Mouse (Mus musculus) lung, embryonic 14.5 days (tissue): ENCODE results near the gene Gucy1a1. TPM values are rescaled to one million over a fixed set of nuclear protein-coding genes. Genes with fewer than 3 reads are reported as not detected.

ENCODE experiments used
- ATAC-seq: fragments of 200-750 bp; cut with Nextera tagmentation; 2 replicates; pipeline ENCODE4 v1.8.0; 2017; ENCODE audit warnings: mild to moderate bottlenecking, moderate TSS enrichment, moderate library complexity; ENCODE audit not compliant: insufficient read depth
- DNase-seq: peaks from one replicate; pipeline ENCODE4 v3.0.0-alpha.2; 2015
- H3K27ac ChIP-seq: fragments of 300-500 bp; sonication (generic); 2 replicates; pipeline ENCODE4 v1.5.1; 2014; ENCODE audit warnings: low read depth, mild to moderate bottlenecking, moderate library complexity
- H3K27me3 ChIP-seq: fragments of 300-500 bp; sonication (generic); 2 replicates; pipeline ENCODE4 v1.6.1; 2014; ENCODE audit warnings: low read length, control low read depth; ENCODE audit not compliant: insufficient read depth
- H3K36me3 ChIP-seq: fragments of 300-500 bp; sonication (generic); 2 replicates; pipeline ENCODE4 v1.6.1; 2014; ENCODE audit warnings: control low read depth; ENCODE audit not compliant: insufficient read depth
- H3K4me1 ChIP-seq: fragments of 300-500 bp; sonication (generic); 2 replicates; pipeline ENCODE4 v1.6.1; 2014; ENCODE audit warnings: antibody characterized with exemption, control low read depth; ENCODE audit not compliant: insufficient read depth
- H3K4me2 ChIP-seq: fragments of 300-500 bp; sonication (generic); 2 replicates; pipeline ENCODE4 v1.6.1; 2014; ENCODE audit warnings: mild to moderate bottlenecking
- H3K4me3 ChIP-seq: fragments of 300-500 bp; sonication (generic); 2 replicates; pipeline ENCODE4 v1.5.1; 2014; ENCODE audit warnings: low read depth, low read length
- H3K9ac ChIP-seq: fragments of 300-500 bp; sonication (generic); 2 replicates; pipeline ENCODE4 v1.6.1; 2014
- H3K9me3 ChIP-seq: fragments of 300-500 bp; sonication (generic); 2 replicates; pipeline ENCODE4 v1.6.1; 2016; ENCODE audit warnings: low read depth, low read length, control low read depth
- CTCF ChIP-seq: IDR thresholded peaks from 2 replicates; pipeline ENCODE4 v1.5.1; 2016; ENCODE audit warnings: antibody characterized with exemption, low read depth
- WGBS: fragments of 180-500 bp; shearing (Covaris S2); extraction: QIAGEN DNeasy Blood & Tissue Kit; methylation state at CpG from one replicate; pipeline ENCODE4 v1.1.7; 2014; 5-methylcytosine and 5-hydroxymethylcytosine counted together
- polyA plus RNA-seq: library from polyadenylated mRNA; unstranded; fragments of >200 nt; fragmentation: Nextera tagmentation; extraction: Ambion mirVana; gene quantifications from 2 replicates; pipeline ENCODE4 v1.2.1, GENCODE M21; 2014

The Gucy1a1 gene
- polyA plus RNA-seq, 1 experiment from 2014 or later, result 111 TPM

GRCm38 (mm10) chr3:82054283-82054974 is 91.2 kb downstream of the Gucy1a1 start:
- Histone ChIP-seq H3K4me3 (no peak overlapping the region), H3K9me3 (no peaks in the 10 kb centered on the region), H3K9ac (no peak overlapping the region), H3K27me3 (no peaks in the 10 kb centered on the region), H3K27ac (peak overlapping the region; percentile 65; the same call in 1 of the 2 replicates), H3K36me3 (peaks cover 18% of the 10 kb centered on the region), H3K4me2 (no peak overlapping the region), H3K4me1 (peaks cover 34% of the 10 kb centered on the region)
- 22% methylated on average over 5 of the region's 5 CpGs for WGBS
- DNase-seq (peak; percentile 75), ATAC-seq (0 out of 2 replicates have a peak, but pooled peaks have one; percentile 13)
- no peak for TF ChIP-seq CTCF

- no peak for ATAC-seq
- Histone ChIP-seq H3K27me3 (no peaks in the 10 kb centered on the region), H3K4me1 (peaks cover 37% of the 10 kb centered on the region), H3K27ac (peak overlapping the region; percentile 73), H3K9me3 (no peaks in the 10 kb centered on the region), H3K9ac (no peak overlapping the region), H3K36me3 (peaks cover 13% of the 10 kb centered on the region; the same call in 1 of the 2 replicates), H3K4me3 (no peak overlapping the region), H3K4me2 (no peak overlapping the region)
- 40% methylated on average over 2 of the region's 2 CpGs for WGBS
- no peak for DNase-seq
- TF ChIP-seq CTCF, result no peak
Measured at GRCm38 (mm10) chr3:82052029-82052428, 93.6 kb downstream of the Gucy1a1 start.

- Histone ChIP-seq H3K36me3 (peaks cover 13% of the 10 kb centered on the region; the same call in 1 of the 2 replicates), H3K27ac (peak overlapping the region; percentile 73), H3K4me2 (no peak overlapping the region), H3K9ac (no peak overlapping the region), H3K4me3 (no peak overlapping the region), H3K9me3 (no peaks in the 10 kb centered on the region), H3K27me3 (no peaks in the 10 kb centered on the region), H3K4me1 (peaks cover 37% of the 10 kb centered on the region)
- DNase-seq (peak; percentile 71), ATAC-seq (peak; percentile 64; the same call in 1 of the 2 replicates)
- TF ChIP-seq CTCF, result no peak
Measured at GRCm38 (mm10) chr3:82051468-82051867, 94.1 kb downstream of the Gucy1a1 start.

GRCm38 (mm10) chr3:82048681-82049080 is 96.9 kb downstream of the Gucy1a1 start:
- H3K4me1 ChIP-seq, result peaks cover 32% of the 10 kb centered on the region
- ATAC-seq (no peak), DNase-seq (peak; percentile 81)
- H3K27me3 ChIP-seq, result no peaks in the 10 kb centered on the region
- peak overlapping the region; percentile 80 for H3K27ac ChIP-seq
- WGBS, result 34% methylated on average over 7 of the region's 7 CpGs
- 0 out of 2 replicates have a peak overlapping the region, but pooled peaks have one; percentile 21 for H3K4me2 ChIP-seq
- no peak overlapping the region for H3K4me3 ChIP-seq
- peaks cover 34% of the 10 kb centered on the region for H3K36me3 ChIP-seq
- TF ChIP-seq CTCF, result no peak
- H3K9ac ChIP-seq, result no peak overlapping the region
- H3K9me3 ChIP-seq, result no peaks in the 10 kb centered on the region

GRCm38 (mm10) chr3:82048078-82048477 is 97.5 kb downstream of the Gucy1a1 start:
- Histone ChIP-seq H3K36me3 (peaks cover 36% of the 10 kb centered on the region), H3K4me2 (no peak overlapping the region), H3K4me1 (peaks cover 32% of the 10 kb centered on the region), H3K9me3 (no peaks in the 10 kb centered on the region), H3K9ac (no peak overlapping the region), H3K27ac (no peak overlapping the region), H3K4me3 (no peak overlapping the region), H3K27me3 (no peaks in the 10 kb centered on the region)
- TF ChIP-seq CTCF, result no peak
- ATAC-seq (no peak), DNase-seq (no peak)
- WGBS, result 72% methylated on average over 4 of the region's 4 CpGs

- 34% methylated on average over 8 of the region's 8 CpGs for whole genome bisulfite sequencing
- Histone ChIP-seq H3K9me3 (no peaks in the 10 kb centered on the region), H3K4me3 (no peak overlapping the region), H3K27me3 (no peaks in the 10 kb centered on the region), H3K4me2 (no peak overlapping the region), H3K4me1 (peaks cover 32% of the 10 kb centered on the region), H3K9ac (no peak overlapping the region), H3K27ac (no peak overlapping the region), H3K36me3 (peaks cover 35% of the 10 kb centered on the region)
- TF ChIP-seq CTCF, result peak; percentile 78
- ATAC-seq (no peak), DNase-seq (peak; percentile 83)
Measured at GRCm38 (mm10) chr3:82047100-82047753, 98.4 kb downstream of the Gucy1a1 start.

- no peak overlapping the region for H3K4me3 ChIP-seq
- WGBS, result 71% methylated on average over 8 of the region's 8 CpGs
- peaks cover 37% of the 10 kb centered on the region for H3K36me3 ChIP-seq
- DNase-seq (no peak), ATAC-seq (no peak)
- H3K9ac ChIP-seq, result no peak overlapping the region
- TF ChIP-seq CTCF, result no peak
- no peaks in the 10 kb centered on the region for H3K9me3 ChIP-seq
- 0 out of 2 replicates have a peak overlapping the region, but pooled peaks have one; percentile 6 for H3K27ac ChIP-seq
- peaks cover 26% of the 10 kb centered on the region for H3K4me1 ChIP-seq
- H3K27me3 ChIP-seq, result no peaks in the 10 kb centered on the region
- H3K4me2 ChIP-seq, result no peak overlapping the region
Measured at GRCm38 (mm10) chr3:82046087-82046486, 99.5 kb downstream of the Gucy1a1 start.
